Mouse (Mus musculus) forebrain, embryonic 13.5 days (tissue): Measurements from ENCODE around the gene Echdc3. TPM values are rescaled to one million over a fixed set of nuclear protein-coding genes. Genes with fewer than 3 reads are reported as not detected.

ENCODE experiments used
- ATAC-seq: fragments of 200-750 bp; cut with Nextera tagmentation; 2 replicates; pipeline ENCODE4 v1.8.0; 2017
- H3K27ac ChIP-seq: fragments of 300-500 bp; sonication (generic); 2 replicates; pipeline ENCODE4 v1.5.1; 2015; ENCODE audit warnings: inconsistent platforms, mild to moderate bottlenecking, moderate library complexity
- H3K27me3 ChIP-seq: fragments of 300-500 bp; sonication (generic); 2 replicates; pipeline ENCODE4 v1.6.1; 2015; ENCODE audit warnings: mild to moderate bottlenecking, inconsistent platforms
- H3K36me3 ChIP-seq: fragments of 300-500 bp; sonication (generic); 2 replicates; pipeline ENCODE4 v1.6.1; 2015; ENCODE audit warnings: mild to moderate bottlenecking, inconsistent platforms; ENCODE audit not compliant: poor library complexity, severe bottlenecking
- H3K4me1 ChIP-seq: fragments of 300-500 bp; sonication (generic); 2 replicates; pipeline ENCODE4 v1.6.1; 2015; ENCODE audit warnings: inconsistent platforms
- H3K4me2 ChIP-seq: fragments of 300-500 bp; sonication (generic); 2 replicates; pipeline ENCODE4 v1.6.1; 2015; ENCODE audit warnings: inconsistent platforms, mild to moderate bottlenecking, moderate library complexity
- H3K4me3 ChIP-seq: fragments of 300-500 bp; sonication (generic); 2 replicates; pipeline ENCODE4 v1.5.1; 2015; ENCODE audit warnings: mild to moderate bottlenecking, inconsistent platforms
- H3K9ac ChIP-seq: fragments of 300-500 bp; sonication (generic); 2 replicates; pipeline ENCODE4 v1.6.1; 2015; ENCODE audit warnings: mild to moderate bottlenecking, inconsistent platforms
- H3K9me3 ChIP-seq: fragments of 300-500 bp; sonication (generic); replicated peaks from 2 replicates; pipeline ENCODE4 v1.6.1; 2016; ENCODE audit warnings: inconsistent platforms
- WGBS: fragments of 180-500 bp; shearing (Covaris S2); methylation state at CpG from one replicate; pipeline ENCODE4 v1.1.7; 2015; 5-methylcytosine and 5-hydroxymethylcytosine counted together
- polyA plus RNA-seq: library from polyadenylated mRNA; unstranded; fragments of >200 nt; fragmentation: Nextera tagmentation; extraction: Ambion mirVana; gene quantifications from 2 replicates; pipeline ENCODE4 v1.2.1, GENCODE M21; 2015

The Echdc3 gene
- polyA plus RNA-seq, 1 experiment from 2014 or later, result 1.2 TPM

DNA sequence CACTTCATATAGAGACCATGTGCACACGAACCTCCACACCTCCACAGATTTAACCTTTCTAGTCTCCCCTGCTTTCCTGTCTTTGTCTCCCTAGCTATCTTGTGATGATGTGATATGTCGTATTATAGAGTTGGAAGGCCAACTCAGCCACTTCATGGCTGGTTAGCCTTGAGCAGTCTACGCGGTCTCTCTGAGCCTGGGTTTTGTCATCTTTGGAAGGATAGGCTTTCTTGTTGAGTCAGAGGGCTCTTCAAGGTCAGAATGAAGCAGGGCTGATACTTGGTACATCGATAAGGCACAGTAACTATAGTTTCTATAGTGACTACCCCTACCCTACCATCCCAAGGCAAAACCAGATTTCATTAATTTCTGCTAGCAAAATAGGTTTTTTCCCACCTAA, 28.6 kb upstream of the Echdc3 start:
- Histone ChIP-seq H3K27ac (no peak overlapping the region), H3K9ac (no peak overlapping the region), H3K9me3 (no peaks in the 10 kb centered on the region), H3K27me3 (no peaks in the 10 kb centered on the region), H3K4me1 (no peaks in the 10 kb centered on the region), H3K4me3 (no peak overlapping the region), H3K4me2 (no peak overlapping the region), H3K36me3 (no peaks in the 10 kb centered on the region)
- WGBS, result 92% methylated on average over 5 of the region's 5 CpGs
- ATAC-seq, result no peak

DNA sequence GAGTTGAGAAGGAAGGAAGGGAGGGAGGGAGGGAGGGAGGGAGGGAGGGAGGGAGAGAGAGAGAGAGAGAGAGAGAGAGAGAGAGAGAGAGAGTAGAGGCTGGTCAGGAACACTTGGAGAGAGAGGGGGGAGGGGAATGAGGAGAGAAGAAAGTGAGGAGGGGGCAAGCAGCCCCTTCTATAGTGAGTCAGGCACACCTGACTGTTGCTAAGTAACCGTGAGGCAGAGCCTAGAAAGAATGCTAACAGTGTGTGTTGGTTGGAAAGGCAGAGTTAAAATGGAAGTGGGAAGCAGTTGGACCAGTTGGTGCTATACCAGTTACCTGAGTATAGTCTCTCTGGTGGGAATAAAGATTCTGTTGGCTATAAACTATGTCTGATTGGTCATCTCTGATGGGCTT, 27.2 kb upstream of the Echdc3 start:
- H3K4me1 ChIP-seq, result no peaks in the 10 kb centered on the region
- H3K9me3 ChIP-seq, result no peaks in the 10 kb centered on the region
- no peaks in the 10 kb centered on the region for H3K27me3 ChIP-seq
- no peak overlapping the region for H3K27ac ChIP-seq
- no peak overlapping the region for H3K4me3 ChIP-seq
- no peak overlapping the region for H3K9ac ChIP-seq
- H3K4me2 ChIP-seq, result no peak overlapping the region
- H3K36me3 ChIP-seq, result no peaks in the 10 kb centered on the region
- 0 out of 2 replicates have a peak, but pooled peaks have one; percentile 36 for ATAC-seq
- 50% methylated on average over 1 of the region's 1 CpGs for WGBS

- Histone ChIP-seq H3K9ac (no peak overlapping the region), H3K27ac (no peak overlapping the region), H3K36me3 (no peaks in the 10 kb centered on the region), H3K4me2 (no peak overlapping the region), H3K4me1 (no peaks in the 10 kb centered on the region), H3K9me3 (no peaks in the 10 kb centered on the region), H3K27me3 (no peaks in the 10 kb centered on the region), H3K4me3 (no peak overlapping the region)
- ATAC-seq, result no peak
- 87% methylated on average over 4 of the region's 4 CpGs for WGBS
Observed at GRCm38 (mm10) chr2:6239333-6239732, 26.5 kb upstream of the Echdc3 start.

DNA sequence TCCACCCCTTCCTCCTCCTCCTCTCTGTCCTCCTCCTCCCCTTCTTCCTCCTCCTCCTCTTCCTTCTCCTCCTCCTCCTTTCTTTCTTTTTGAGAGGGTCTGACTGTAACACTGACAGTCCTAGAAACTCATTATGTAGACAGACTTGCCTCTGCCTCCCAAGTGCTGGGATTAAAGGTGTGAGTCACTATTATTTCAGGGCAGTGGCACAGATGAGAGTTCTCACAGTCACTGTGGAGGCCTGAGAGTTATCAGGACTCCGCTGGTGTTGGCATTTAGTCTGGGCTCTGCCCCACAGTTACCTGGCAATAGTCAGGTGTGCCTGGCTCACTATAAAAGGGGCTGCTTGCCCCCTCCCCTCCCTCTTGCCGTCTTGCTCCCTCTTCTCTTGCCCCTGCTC, 25.8 kb upstream of the Echdc3 start:
- Histone ChIP-seq H3K4me1 (no peaks in the 10 kb centered on the region), H3K4me2 (no peak overlapping the region), H3K9me3 (no peaks in the 10 kb centered on the region), H3K36me3 (no peaks in the 10 kb centered on the region), H3K27me3 (no peaks in the 10 kb centered on the region), H3K9ac (no peak overlapping the region), H3K4me3 (no peak overlapping the region), H3K27ac (no peak overlapping the region)
- 50% methylated on average over 2 of the region's 2 CpGs for WGBS
- ATAC-seq, result no peak

GRCm38 (mm10) chr2:6238244-6238643, 25.4 kb upstream of the Echdc3 start:
- Histone ChIP-seq H3K36me3 (no peaks in the 10 kb centered on the region), H3K27ac (no peak overlapping the region), H3K4me1 (no peaks in the 10 kb centered on the region), H3K9me3 (no peaks in the 10 kb centered on the region), H3K27me3 (no peaks in the 10 kb centered on the region), H3K4me3 (no peak overlapping the region), H3K9ac (no peak overlapping the region), H3K4me2 (no peak overlapping the region)
- ATAC-seq, result no peak
- 62% methylated on average over 4 of the region's 4 CpGs for WGBS

- H3K4me2 ChIP-seq, result no peak overlapping the region
- H3K4me3 ChIP-seq, result no peak overlapping the region
- H3K36me3 ChIP-seq, result no peaks in the 10 kb centered on the region
- no peaks in the 10 kb centered on the region for H3K9me3 ChIP-seq
- no peaks in the 10 kb centered on the region for H3K4me1 ChIP-seq
- WGBS, result 83% methylated on average over 6 of the region's 6 CpGs
- no peak for ATAC-seq
- H3K27me3 ChIP-seq, result no peaks in the 10 kb centered on the region
- no peak overlapping the region for H3K9ac ChIP-seq
- no peak overlapping the region for H3K27ac ChIP-seq
Observed at GRCm38 (mm10) chr2:6233353-6233752, 20.5 kb upstream of the Echdc3 start.

DNA sequence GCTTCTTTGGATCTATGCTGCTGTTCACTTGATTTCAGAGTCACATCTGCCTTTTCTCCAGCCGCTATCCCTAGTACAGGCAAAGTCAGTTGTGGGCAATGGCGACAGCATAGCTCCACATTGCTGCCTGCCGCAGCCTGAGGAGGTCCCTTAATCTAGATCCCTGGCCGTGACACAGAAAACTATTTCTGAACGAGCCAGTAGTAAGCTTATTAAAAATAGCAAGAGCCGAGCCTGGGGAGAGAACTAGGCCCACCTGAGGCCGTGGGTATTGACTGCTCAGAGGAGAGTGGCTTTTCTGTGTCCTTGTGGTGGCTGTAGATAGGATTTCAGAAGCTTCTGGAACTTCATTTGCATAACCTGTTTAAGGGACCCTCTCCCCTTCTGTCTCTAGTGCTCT, 19.9 kb upstream of the Echdc3 start:
- H3K9me3 ChIP-seq, result no peaks in the 10 kb centered on the region
- 91% methylated on average over 7 of the region's 7 CpGs for WGBS
- no peaks in the 10 kb centered on the region for H3K27me3 ChIP-seq
- H3K9ac ChIP-seq, result no peak overlapping the region
- H3K27ac ChIP-seq, result no peak overlapping the region
- H3K4me1 ChIP-seq, result no peaks in the 10 kb centered on the region
- no peak for ATAC-seq
- H3K4me2 ChIP-seq, result no peak overlapping the region
- no peaks in the 10 kb centered on the region for H3K36me3 ChIP-seq
- H3K4me3 ChIP-seq, result no peak overlapping the region

DNA sequence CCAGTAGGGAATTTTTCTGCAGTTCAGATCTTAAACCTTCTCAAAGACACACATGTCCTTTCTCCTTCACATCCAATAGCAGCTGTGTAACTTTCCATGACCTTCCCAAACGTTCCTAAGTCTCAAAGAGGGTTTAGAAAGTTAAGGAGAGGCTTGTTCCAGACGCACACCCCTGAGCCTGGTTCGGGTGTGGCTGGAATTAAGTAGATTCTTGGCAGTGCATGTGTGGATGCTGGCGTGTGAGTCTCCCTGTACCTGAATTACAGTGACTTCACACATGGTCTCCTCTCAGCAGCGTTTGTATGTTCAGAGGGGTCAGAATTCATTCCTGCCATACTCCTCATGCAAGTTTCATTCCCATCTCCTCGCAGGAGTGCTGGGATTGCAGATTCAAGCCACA, 18.0 kb upstream of the Echdc3 start:
- Histone ChIP-seq H3K4me3 (no peak overlapping the region), H3K9ac (no peak overlapping the region), H3K27ac (no peak overlapping the region), H3K4me1 (0 out of 2 replicates have a peak, but pooled peaks cover 4% of the 10 kb centered on the region), H3K9me3 (no peaks in the 10 kb centered on the region), H3K27me3 (no peaks in the 10 kb centered on the region), H3K4me2 (no peak overlapping the region), H3K36me3 (no peaks in the 10 kb centered on the region)
- 84% methylated on average over 6 of the region's 6 CpGs for WGBS
- ATAC-seq, result no peak

DNA sequence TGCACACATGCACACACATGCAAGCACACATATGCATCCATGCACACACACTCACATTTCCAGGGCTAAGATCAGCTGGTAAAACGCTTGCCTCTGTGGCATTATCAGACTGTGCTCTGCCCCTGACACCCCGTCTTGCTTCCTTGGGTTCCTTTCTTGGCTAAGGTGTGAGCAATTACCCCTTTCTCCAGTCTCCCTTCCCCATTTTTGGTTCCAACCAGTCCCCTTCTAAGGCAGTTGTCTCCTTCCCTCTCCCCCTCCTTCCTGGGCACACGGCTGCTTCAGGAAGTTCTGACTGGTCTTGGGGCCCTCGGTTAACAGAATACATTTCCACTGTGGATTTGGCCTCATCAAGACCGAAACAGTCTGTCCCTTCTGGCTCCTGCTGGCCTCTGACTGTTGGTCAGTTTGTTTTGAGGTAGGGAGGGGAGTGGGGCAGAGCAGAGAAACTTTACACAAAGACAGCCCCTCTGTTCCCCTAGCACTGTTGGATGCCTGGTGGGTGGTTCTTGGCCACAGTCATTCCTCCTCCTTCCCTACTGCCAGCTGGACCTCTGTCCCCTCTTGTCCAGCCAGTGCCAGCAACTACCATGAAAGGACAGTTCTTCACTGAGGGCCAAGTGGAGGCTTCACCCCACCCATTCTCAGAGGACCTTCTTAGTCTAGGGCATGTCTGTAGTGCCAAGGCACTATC, 16.9 kb upstream of the Echdc3 start:
- Histone ChIP-seq H3K9me3 (peaks cover 5% of the 10 kb centered on the region; the same call in 1 of the 2 replicates), H3K36me3 (no peaks in the 10 kb centered on the region), H3K4me2 (no peak overlapping the region), H3K9ac (no peak overlapping the region), H3K4me1 (0 out of 2 replicates have a peak, but pooled peaks cover 4% of the 10 kb centered on the region), H3K27ac (no peak overlapping the region), H3K27me3 (no peaks in the 10 kb centered on the region), H3K4me3 (no peak overlapping the region)
- ATAC-seq, result no peak
- 81% methylated on average over 5 of the region's 5 CpGs for WGBS

- H3K27me3 ChIP-seq, result no peaks in the 10 kb centered on the region
- H3K9me3 ChIP-seq, result peaks cover 7% of the 10 kb centered on the region; the same call in 1 of the 2 replicates
- ATAC-seq, result no peak
- H3K9ac ChIP-seq, result no peak overlapping the region
- no peak overlapping the region for H3K4me2 ChIP-seq
- no peak overlapping the region for H3K4me3 ChIP-seq
- 0 out of 2 replicates have a peak, but pooled peaks cover 4% of the 10 kb centered on the region for H3K4me1 ChIP-seq
- WGBS, result 76% methylated on average over 7 of the region's 7 CpGs
- no peak overlapping the region for H3K27ac ChIP-seq
- no peaks in the 10 kb centered on the region for H3K36me3 ChIP-seq
Observed at GRCm38 (mm10) chr2:6227059-6227445, 14.2 kb upstream of the Echdc3 start.

GRCm38 (mm10) chr2:6226361-6227058, 13.7 kb upstream of the Echdc3 start:
- H3K27me3 ChIP-seq, result no peaks in the 10 kb centered on the region
- no peaks in the 10 kb centered on the region for H3K36me3 ChIP-seq
- H3K9ac ChIP-seq, result no peak overlapping the region
- H3K27ac ChIP-seq, result no peak overlapping the region
- peaks cover 7% of the 10 kb centered on the region; the same call in 1 of the 2 replicates for H3K9me3 ChIP-seq
- WGBS, result 75% methylated on average over 10 of the region's 10 CpGs
- ATAC-seq, result no peak
- H3K4me3 ChIP-seq, result no peak overlapping the region
- no peak overlapping the region for H3K4me2 ChIP-seq
- H3K4me1 ChIP-seq, result 0 out of 2 replicates have a peak, but pooled peaks cover 4% of the 10 kb centered on the region

DNA sequence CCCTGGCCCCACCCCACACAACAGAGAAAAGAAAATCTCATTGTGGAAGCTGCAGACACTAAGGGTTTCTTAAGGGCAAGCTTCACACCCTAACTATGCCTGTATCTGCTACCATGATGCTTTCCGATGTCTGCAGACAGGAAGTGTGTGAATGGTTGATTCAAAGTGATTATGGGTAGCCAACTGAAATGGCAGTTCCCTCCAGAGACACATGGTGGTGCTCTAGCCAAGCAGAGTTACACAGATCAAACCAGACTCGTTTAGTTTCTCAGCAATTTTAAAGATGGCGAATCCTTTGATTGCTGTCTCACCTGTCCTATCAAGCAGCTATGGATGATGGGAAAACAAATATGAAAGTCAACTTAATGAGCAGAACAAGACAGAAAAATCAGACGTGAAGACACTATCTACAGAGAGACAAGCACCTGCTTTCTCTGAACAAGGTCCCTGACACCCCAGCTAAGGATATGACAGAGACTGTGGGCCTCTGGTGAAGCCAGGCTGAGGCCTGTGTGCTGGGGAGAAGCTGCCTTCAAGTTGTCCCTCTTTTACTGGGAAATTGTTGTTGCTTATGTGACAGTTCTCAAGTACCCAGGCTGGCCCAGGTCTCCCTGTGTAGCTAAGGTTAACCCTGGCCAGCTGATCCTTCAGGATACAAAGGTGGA, 7.4 kb upstream of the Echdc3 start:
- Histone ChIP-seq H3K9ac (no peak overlapping the region), H3K4me2 (no peak overlapping the region), H3K4me1 (no peaks in the 10 kb centered on the region), H3K4me3 (no peak overlapping the region), H3K27me3 (no peaks in the 10 kb centered on the region), H3K36me3 (no peaks in the 10 kb centered on the region), H3K27ac (no peak overlapping the region), H3K9me3 (peaks cover 7% of the 10 kb centered on the region; the same call in 1 of the 2 replicates)
- ATAC-seq, result peak; percentile 86
- WGBS, result 12% methylated on average over 4 of the region's 4 CpGs
